Mouse (Mus musculus) thymus, postnatal 4 days (tissue): ENCODE data around the gene Manbal.

Experiments
- DNase-seq: peaks from one replicate; pipeline ENCODE4 v3.0.0; 2021

The Manbal gene

DNA sequence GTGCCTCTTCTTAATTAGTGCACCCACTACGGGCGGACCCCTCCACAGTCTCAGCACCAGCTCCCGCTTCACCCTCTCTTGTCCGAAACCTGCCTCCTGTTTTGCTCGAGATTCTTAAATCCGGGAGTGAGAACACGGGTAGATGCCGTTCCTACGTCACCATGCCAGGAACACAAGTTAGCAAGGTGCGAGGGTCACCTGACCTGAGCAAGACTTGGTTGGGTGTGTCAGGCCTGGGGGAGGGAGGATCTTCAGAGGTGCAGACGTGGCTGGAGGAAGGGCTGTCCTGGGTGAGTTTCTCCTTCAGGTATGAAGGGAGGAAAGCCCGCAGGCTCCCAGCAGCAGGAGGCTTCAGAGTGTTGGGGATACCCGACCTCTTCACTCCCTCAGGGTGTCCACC, 50.8 kb downstream of the Manbal start, which contains the start of gene Src:
Src (plus strand) TSS at position 239 of the 400 bp plus-strand sequence.
- no peak for DNase-seq

DNA sequence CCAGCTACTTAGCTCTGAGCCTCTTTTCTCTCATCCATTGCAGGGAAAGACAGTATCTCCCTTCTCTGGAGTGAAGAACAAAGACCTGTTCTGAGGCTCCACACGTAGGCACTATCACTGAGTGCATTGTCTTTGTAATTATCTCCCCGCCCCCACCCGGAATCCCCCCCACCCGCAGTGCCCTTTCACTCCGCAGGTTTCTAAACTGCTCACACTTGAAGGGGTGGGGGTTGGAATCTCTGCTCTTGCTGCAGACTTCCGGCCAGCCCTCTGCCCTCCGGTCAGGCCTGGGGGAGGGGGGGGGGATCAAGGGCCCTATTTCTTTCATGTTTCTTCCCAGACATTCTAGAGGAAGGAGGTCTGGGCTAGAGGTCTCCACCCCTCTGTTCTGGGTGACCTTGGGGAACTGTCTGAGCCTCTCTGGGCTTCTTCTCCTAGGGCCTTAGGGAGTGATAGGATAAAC, 51.2 kb downstream of the Manbal start:
- no peak for DNase-seq

- DNase-seq, result no peak
These were observed 52.1 kb downstream of the Manbal start for GRCm38 (mm10) chr2:157419506-157419905.

DNA sequence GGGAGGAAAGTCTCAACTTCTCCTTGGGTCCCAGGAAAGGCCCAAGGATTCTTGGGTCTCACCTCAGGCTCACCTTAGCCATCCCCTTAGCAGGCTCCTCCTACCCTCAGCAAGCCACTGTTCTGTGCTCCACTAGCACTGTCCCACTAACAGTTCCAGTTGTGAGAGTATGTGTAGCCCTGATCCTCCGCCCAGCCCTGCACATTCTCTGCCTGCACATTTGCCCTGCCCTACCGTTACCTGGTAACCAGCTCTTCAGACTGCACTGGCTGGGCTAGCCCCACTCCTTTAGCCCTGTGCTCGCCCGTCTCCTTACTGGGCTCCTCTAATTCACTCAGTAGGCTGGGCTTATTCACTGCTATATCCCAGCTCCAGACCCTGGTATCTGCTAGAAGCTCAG, 53.0 kb downstream of the Manbal start:
- no peak for DNase-seq

- no peak for DNase-seq
These were observed 54.8 kb downstream of the Manbal start for GRCm38 (mm10) chr2:157422062-157422655.

- no peak for DNase-seq
These were observed 55.7 kb downstream of the Manbal start for GRCm38 (mm10) chr2:157422854-157423705.

GRCm38 (mm10) chr2:157423706-157424125, 56.3 kb downstream of the Manbal start:
- no peak for DNase-seq

DNA sequence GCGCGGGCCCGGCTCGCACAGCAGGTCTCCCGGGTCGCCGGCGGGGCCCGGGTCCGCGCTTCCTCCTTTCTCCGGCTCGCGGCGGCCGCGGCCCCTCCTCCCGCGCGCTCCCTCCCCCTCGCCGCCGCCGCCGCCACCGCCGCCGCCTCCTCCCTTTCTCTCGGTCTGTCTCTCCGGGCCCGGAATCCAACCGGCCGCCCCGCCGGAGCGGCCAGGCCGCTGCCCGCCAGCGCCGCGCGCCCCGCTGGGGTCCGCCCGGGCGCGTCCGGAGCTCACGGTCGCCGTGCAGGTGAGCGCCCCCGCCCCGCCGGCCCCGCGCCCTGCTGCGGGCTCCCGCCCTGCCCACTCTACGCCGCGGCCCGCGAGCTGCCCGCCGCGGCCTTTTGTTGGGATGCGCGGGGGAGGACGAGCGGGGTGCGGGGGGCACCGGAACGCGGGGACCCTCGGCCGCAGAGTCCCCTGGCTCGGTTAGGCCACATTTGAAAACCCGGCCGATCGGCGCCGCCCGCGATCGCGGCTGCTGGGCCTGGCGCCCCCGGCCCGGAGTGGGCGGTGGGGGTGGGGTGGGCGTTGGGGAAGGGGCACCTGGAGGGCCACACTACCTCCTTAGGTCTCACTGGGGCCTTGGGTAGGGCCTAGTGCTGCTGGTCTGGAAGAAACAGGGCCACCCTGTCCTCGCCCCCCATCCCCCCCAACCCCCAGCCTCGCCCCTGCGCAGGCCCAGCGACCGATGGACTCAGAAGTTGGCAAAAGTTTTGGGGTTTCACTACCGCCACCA, 56.9 kb downstream of the Manbal start:
- DNase-seq, result peak; percentile 60

- no peak for DNase-seq
These were observed 57.7 kb downstream of the Manbal start for GRCm38 (mm10) chr2:157424904-157425642.

GRCm38 (mm10) chr2:157425643-157425988, 58.2 kb downstream of the Manbal start:
- no peak for DNase-seq

DNA sequence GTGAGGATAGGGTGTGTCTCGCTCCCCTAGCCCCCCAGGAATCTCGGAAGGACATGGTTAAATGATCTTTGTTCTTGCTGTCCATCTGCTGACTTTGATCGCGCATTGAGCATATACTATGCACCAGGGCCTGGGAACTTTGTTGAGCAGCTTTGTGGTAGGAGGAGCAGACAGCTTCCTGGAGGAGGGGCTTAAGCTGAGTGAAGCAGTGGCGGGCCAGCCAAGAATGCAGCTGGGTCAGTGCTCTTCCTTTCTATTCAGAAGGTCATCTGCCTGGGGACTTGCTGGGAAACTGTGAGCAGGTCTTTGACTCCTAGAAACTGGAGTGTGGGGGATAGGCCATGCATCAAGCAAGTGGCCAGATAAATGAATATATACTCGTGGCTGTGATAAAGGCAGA, 58.8 kb downstream of the Manbal start:
- DNase-seq, result no peak

DNA sequence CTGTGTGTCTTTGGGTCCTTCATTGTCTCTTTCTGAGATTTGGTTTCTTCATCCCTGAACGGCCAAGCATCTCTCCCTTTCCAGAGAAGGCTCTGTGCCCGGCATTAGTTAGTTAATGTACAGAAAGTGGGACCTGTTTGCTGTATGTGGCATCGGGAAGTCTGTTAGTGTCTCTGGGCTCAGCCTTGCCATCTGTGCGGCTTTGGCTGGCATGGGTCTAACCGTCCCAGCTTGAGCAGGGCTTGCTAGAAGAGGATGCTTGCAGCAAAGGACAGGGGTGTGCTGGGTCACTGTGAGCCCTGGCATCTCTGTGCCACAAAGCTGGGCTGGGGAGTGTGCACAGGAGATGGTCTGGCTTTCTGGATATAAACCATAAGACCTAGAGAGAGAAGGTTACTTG, 59.8 kb downstream of the Manbal start:
- DNase-seq, result no peak

- no peak for DNase-seq
These were observed 61.2 kb downstream of the Manbal start for GRCm38 (mm10) chr2:157428351-157429139.

DNA sequence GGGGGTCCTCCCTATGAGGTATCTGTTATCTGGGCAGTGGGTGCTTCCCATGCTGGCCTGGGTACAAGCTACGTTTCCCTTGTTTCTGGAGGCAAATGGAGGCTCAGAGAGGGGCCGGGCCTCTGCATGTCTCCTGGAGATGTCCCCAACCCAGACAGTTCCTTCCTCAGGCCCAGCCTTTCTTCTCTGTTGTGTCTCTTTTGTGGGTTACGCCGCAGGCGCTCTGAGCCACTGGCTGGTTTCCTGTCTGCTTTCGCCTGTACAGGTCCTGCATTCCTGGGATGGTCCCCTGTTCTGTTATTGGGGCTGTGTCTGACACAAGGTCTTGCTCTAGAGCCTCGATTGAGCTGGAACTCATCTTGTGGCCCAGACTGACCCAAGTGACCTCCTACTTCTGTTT, 62.3 kb downstream of the Manbal start:
- no peak for DNase-seq

GRCm38 (mm10) chr2:157430667-157431429, 63.5 kb downstream of the Manbal start:
- no peak for DNase-seq

- DNase-seq, result no peak
These were observed 64.5 kb downstream of the Manbal start for GRCm38 (mm10) chr2:157431912-157432311.

- no peak for DNase-seq
These were observed 65.1 kb downstream of the Manbal start for GRCm38 (mm10) chr2:157432476-157432875.

DNA sequence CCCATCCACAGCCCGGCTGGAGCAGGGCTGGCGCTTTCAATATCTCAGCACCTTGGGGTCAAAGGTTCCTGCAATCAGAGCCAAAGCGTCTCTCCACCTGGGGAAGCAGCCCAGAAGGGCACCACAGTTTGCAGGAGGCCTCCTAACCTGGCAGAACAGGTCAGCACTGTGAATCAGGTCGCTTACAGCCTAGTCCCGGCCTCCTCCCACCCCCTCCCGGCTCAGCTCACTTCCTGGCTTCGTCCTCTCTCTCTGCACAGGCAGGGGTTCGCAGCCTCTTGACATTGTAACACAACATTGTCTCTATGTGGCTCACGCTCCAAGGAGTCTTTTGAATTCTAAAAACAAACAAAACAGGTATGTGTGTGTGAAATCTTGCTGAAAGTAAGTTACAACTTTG, 66.6 kb downstream of the Manbal start:
- no peak for DNase-seq

GRCm38 (mm10) chr2:157434497-157434896, 67.1 kb downstream of the Manbal start:
- no peak for DNase-seq

- DNase-seq, result no peak
These were observed 69.1 kb downstream of the Manbal start for GRCm38 (mm10) chr2:157436496-157436895.

DNA sequence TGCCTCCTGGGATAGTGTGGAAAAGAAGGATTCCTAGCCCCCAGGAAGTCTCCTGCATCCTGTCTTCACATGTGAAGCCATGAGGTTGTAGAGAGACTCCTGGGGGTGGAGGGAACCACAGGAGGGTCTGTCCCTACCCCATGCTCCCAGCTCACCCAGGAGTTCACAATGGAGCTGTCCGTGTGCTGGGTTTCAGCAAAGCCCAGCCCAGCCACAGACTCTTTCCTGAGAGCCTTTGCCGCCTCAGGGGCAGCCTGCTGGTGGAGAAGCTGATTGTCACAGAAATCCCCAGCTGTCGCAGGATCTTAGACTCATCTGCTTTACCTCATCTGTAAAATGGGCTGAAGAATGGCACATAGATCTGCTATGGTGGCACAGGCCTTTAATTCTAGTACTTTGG, 69.7 kb downstream of the Manbal start:
- DNase-seq, result no peak
